Mouse (Mus musculus) urinary bladder, adult 18-20 months (tissue): ENCODE measurements around the gene Zfp712.

Source experiments
- DNase-seq, 2 experiments: peaks; one replicate each; pipeline ENCODE4 v3.0.0; 2022; ENCODE audit warnings: low spot score in 2 of 2, mixed read lengths in 2 of 2

The Zfp712 gene

DNA sequence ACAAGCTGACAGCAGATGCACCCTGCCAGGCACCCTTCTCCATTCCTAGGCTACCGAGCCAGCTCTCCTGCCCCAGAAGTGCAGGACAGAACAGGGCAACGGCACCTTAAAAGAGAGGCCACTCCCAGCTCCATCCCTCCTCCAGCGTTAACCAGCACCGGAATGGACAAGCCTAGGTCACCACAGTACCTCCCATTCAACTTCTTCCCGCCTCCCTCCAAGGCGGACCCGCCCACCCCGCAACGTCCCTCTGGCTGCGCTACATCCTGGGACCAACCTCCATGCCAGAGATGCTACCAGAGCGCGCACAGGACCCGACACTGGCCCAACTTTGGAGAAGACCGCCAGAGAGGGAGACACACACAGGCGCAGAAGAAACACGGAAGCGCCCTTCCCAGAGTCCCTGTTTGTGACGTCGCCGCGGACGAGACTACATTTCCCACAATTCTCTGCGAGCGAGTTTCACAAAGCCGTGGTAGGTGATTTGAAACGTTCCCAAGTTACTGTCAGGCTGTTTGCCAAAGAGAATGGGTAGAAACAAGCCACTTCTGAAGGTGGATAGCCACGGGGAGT, at the start of gene Zfp712:
TSS of gene Zfp712 (minus strand) at position 385 of the 573 bp plus-strand sequence.
- peak; percentile 87 to 92 for DNase-seq

DNA sequence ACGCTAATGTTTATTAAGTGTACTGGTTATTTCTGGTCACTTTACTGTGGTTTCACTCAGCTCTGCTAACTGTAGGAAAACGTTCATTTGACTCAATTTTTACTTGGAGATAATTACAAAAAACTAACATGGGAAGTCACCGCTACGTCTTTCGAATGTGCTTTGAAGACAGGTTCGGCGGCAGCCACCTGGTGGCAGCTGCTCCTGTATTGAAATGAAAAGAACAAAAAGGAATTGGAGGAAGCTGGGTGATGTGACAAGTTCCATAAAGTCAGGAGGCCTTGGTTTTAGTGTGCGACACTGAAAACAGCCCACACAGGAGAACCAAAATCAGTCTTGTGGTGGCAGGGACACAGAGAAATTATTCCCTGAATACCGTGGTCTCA, 47.8 kb upstream of the Zfp712 start:
- DNase-seq, result peak in 1 of 2 experiments; percentile 20

DNA sequence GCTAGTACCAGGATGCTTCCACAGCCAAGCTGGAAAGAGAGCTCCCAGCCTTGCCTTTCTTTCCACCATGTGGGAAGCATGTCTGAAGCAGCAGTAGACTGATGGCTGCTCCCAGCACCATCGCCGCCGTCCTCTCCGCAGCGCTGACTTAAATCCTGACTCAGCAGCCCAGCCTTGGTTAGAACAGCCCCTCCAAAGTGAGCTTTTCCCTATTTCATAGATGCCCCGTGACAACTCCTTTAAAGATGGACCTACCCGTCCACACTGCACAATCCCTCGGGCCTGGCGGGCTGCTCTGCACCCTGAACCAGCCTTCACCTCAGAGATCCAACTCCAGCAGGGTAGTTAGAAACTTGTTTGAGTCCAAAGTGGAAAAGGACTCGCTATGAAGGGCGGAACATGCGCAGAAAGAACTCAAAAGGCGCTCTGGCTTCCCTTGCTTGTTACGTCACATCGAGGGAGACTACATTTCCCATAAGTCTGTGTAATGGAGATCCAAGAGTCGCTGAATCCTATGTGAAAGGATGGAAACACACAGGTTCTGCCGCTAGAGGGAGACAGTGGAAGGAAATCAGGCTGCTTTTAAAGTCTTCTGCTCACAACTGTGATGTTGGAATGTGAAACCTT, 47.3 kb upstream of the Zfp712 start, which contains the start of gene Gm28557:
TSS of gene Gm28557 (minus strand) at position 411 of the 627 bp plus-strand sequence.
- peak; percentile 77 to 86 for DNase-seq

DNA sequence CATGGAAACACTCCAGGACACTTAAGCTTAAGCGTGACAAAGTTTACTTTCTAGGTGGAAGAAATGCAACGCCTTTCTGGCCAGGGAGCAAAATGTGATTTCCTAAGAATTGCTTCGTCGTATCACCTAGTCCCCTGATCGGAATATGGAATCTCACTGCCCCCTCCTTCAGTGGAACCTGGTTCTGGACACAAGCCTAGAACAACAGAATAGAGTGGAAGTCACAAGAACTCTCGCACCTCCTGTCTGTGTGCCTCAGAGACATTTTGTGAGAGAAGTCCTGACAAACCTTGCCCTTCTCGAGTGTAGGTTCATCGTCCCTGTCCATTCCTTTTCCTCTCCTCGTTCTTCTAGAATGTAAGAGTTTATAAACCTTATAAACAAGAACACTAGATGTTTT, 46.7 kb upstream of the Zfp712 start:
- no peak for DNase-seq

DNA sequence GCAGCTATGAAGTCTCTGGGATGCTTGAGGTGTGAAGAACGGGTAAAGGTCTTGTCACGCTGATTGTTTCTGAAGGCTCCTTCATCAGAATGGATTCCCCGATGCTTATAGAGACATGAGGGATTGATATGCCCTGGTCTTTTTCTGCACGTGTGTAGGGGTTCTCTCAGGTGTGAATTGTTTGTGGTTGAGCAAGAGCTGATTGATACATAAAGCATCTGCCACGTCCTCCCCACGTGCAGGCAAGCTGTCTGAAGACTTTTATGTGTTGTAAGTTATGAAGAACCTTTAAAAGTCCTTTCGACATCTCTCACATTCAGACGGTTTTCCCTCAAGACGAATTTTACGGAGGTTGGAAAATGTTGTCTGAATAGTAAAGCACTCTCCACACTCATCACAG, 36.9 kb upstream of the Zfp712 start, which contains the start of gene Zfp708:
TSS of gene Zfp708 (minus strand) at position 101 of the 400 bp plus-strand sequence.
- DNase-seq, result no peak

DNA sequence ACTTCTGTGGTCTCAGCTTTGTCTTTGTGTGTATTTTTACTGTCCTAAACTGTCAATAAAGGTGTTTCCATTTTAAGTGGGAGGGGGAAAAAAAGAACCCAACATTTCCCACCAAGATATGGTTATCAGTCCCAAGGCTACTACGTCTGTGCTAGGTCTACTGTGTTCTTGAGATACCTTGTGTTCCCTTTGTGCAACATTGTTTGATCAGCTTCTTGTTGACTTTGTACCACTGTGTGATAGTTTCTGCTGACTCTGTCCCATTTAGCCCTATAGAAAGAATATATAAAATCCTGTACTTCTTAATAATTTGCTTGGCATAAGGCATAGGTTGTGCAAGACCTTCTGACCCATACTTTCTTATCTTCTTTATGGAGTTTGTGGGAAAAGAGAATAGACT, 29.2 kb upstream of the Zfp712 start:
- no peak for DNase-seq

DNA sequence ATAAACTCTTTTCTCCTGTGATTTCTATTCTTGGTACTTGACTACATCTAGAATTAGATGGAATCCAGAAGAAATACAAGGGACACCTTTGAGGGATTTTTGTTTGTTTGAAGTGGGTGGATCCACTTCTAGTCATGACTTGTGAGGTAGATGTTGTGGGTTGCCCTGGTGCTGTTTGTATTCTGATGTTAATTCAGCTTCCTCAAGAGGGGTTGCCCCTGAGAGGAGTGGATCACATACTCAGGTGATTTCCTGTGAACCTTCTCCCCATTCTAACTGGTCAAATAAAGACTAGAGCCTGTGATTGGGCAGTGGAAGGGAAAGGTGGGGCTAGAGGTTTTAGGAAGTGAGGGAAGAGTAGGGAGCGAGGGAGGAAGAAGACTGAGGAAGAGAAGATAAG, 21.0 kb upstream of the Zfp712 start:
- no peak for DNase-seq

DNA sequence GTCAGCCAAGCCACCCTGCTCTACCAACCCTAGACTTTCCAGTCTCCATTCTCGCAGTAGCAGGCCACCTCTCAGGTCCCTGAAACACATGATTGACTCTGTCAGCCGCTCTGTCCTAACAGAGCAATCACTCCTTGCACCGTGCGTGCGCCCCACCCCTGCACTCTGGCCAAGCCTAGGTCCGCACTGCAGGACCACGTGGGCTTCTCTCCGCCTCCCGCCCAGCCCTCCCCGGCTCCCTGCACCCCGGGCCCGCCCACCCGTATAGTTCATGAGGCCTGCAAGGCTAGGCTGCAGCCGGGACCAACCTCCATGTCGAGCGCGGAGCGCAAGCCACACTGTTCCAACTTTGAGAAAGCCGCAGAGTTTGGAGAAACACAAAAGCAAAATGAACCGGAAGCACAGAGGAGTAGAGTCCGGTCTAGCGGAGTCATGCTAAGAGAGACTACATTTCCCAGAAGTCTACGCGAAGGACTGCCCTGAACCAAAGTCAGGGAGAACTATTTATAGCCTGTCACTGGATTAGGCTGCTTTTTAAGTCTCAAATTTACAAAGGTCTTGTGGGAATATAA, 20.3 kb upstream of the Zfp712 start:
- DNase-seq, result peak; percentile 73 to 74

DNA sequence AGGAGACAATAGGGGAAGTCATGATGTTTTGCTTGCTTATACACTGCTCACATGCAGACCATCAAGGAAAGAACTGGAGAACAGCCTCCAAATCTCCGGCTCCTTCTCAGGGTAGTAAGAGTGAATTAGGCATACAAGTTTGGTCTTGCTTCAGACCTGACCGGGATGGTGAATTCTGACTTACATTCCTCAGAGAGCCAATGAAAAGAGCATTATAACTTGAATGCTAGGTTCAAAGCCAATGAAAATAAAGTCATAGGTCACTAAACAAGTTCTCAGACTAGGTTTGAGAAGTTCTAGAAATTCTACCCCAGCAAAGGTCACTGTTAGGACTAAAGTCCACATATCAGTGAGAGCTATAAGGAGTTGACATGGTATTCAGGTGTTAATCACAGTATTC, 16.3 kb upstream of the Zfp712 start:
- no peak for DNase-seq

DNA sequence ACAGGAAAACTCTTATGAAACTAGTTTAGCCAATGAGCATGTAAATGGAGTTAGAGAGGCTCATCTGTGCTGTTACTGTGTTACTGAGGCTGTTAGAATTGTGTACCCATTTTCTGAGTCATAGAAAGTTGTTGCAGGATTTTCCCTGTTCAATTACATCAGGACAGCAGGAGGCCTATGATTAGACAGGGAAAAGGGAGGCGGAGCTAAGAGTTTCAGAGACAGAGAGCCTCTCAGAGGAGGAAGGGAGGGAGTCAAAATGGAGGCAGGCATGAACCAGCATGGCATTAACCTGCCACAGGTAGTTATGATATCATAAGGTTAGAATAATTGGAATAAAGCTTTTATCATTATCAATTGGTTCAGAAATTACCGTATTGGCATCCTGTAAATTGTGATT, 11.8 kb upstream of the Zfp712 start:
- no peak for DNase-seq

DNA sequence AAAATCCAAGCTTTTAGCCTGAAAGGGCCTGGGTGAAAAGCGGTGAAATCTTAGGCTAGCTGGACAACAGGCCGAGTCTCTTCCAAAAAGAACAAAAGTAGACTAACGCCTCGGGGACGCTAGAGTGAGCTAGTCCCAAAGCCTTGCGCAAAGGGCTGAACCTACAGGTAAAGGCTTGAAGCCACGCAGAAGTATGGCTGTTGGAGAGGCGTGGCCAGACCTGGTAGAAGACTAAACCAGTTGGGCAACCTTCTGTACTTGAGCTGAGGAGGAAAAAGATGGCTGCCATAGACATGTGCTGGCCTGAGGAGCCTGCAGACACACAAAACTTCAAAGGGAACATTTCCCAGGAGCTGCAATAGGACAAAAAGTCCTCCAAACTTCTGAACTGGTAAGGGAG, 4.4 kb upstream of the Zfp712 start:
- no peak for DNase-seq

DNA sequence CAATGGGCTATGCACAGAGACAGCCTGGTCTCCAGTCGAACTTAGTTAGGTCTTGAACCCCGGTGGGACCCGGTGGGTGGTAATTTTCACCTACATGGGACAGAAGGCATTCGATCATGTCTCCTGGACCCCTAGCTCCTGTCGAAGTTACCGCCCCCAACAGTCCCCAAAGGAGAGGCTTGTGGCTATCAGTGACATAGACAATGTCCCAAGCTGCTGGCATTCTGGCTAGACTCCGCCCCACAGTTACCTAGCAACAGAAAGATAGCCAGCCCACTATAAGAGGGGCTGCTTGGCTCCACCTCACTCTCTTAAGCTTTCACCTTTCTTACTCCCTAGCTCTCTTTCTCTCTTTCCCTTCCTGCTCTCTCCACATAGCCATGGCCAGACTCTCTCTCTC, 1.5 kb upstream of the Zfp712 start:
- DNase-seq, result no peak

DNA sequence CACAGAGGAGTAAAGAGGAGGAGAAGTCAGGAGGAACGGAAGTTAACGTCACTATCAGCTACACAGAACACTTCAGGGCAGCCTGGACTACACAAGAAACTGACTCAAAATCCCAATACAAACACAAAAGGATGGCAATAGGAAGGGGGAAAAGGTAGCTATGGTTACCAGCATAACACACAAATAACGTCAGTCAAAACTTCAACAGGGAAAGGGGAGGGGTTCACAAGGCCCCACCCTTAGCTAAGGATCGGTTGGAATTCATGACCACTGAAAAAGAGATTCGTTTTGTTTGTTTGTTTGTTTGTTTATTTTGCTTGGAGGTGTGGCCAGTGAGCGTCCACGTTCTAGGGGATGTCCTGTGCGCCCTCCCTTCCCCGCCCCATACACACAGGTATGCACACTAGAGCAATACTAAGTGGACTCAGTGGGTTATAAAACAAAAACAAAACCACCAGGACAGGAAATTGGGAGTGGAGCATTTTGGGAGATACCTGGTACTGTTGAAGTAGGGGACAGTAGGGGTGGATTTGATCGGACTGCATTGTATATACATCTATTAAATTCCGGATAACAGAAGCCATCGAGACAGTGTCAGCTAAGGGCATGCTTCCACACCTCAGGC, 697 bp downstream of the Zfp712 start:
- no peak for DNase-seq
